Mouse (Mus musculus) kidney, postnatal 0 days (tissue): ENCODE results near the gene 4930550C14Rik. TPM values are rescaled to one million over a fixed set of nuclear protein-coding genes. Genes with fewer than 3 reads are reported as not detected.

ENCODE experiments used
- ATAC-seq: fragments of 200-750 bp; cut with Nextera tagmentation; replicated peaks from 2 replicates; pipeline ENCODE4 v1.8.0; 2017; ENCODE audit warnings: low read depth, moderate number of reproducible peaks, moderate TSS enrichment, moderate library complexity; ENCODE audit not compliant: low FRiP score
- DNase-seq: peaks from one replicate; pipeline ENCODE4 v3.0.0-alpha.2; 2016; ENCODE audit warnings: low spot score
- H3K27ac ChIP-seq: fragments of 300-500 bp; sonication (generic); 2 replicates; pipeline ENCODE4 v1.5.1; 2014; ENCODE audit warnings: mild to moderate bottlenecking
- H3K27me3 ChIP-seq: fragments of 300-500 bp; sonication (generic); 2 replicates; pipeline ENCODE4 v1.6.1; 2014; ENCODE audit warnings: low read length, mixed read lengths; ENCODE audit not compliant: insufficient read depth
- H3K36me3 ChIP-seq: fragments of 300-500 bp; sonication (generic); 2 replicates; pipeline ENCODE4 v1.6.1; 2014; ENCODE audit warnings: low read length, mixed read lengths; ENCODE audit not compliant: insufficient read depth
- H3K4me1 ChIP-seq: fragments of 300-500 bp; sonication (generic); replicated peaks from 2 replicates; pipeline ENCODE4 v1.6.1; 2014; ENCODE audit warnings: antibody characterized with exemption, low read length, mixed read lengths; ENCODE audit not compliant: insufficient read depth
- H3K4me2 ChIP-seq: fragments of 300-500 bp; sonication (generic); 2 replicates; pipeline ENCODE4 v1.6.1; 2014; ENCODE audit warnings: mild to moderate bottlenecking, low read length, moderate library complexity, mixed read lengths
- H3K4me3 ChIP-seq: fragments of 300-500 bp; sonication (generic); replicated peaks from 2 replicates; pipeline ENCODE4 v1.5.1; 2014; ENCODE audit warnings: low read depth, low read length
- H3K9ac ChIP-seq: fragments of 300-500 bp; sonication (generic); 2 replicates; pipeline ENCODE4 v1.6.1; 2014; ENCODE audit warnings: low read depth, low read length
- H3K9me3 ChIP-seq: fragments of 300-500 bp; sonication (generic); replicated peaks from 2 replicates; pipeline ENCODE4 v1.6.1; 2016; ENCODE audit warnings: low read length, inconsistent platforms, mixed read lengths
- CTCF ChIP-seq: IDR thresholded peaks from 2 replicates; pipeline ENCODE4 v1.5.1; 2016; ENCODE audit warnings: antibody characterized with exemption, low read depth, mild to moderate bottlenecking, moderate library complexity
- WGBS: fragments of 180-500 bp; shearing (Covaris S2); extraction: QIAGEN DNeasy Blood & Tissue Kit; methylation state at CpG from one replicate; pipeline ENCODE4 v1.1.7; 2014; 5-methylcytosine and 5-hydroxymethylcytosine counted together
- polyA plus RNA-seq: library from polyadenylated mRNA; unstranded; fragments of >200 nt; fragmentation: Nextera tagmentation; extraction: Ambion mirVana; gene quantifications from 2 replicates; pipeline ENCODE4 v1.2.1, GENCODE M21; 2015

Gene 4930550C14Rik
- polyA plus RNA-seq = 3.9 and 4.1 TPM in 2 replicates

DNA sequence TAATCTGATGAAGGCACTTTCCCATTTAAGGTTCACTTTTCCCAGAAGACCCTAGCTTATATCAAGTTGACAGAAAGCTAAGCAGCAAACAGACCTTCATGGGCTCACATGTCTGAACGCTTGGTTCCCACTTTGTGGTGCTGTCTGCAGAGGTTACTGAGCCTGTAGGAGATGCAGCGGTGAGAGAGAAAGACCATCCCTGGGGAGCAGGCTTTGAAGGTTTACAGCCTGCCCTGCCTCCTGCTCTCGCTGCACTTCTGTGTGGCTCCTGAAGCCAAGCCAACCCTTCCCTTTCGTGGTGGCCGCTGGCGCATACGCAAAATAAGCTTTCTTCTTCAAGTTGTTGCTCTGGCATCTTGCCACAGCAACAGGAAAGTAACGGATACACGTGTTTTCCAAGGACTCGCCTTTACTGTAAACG, at the start of gene 4930550C14Rik:
Gene 4930550C14Rik (plus strand): TSS at position 35 of the 421 bp plus-strand sequence.
- Histone ChIP-seq H3K4me2 (peak within 1 kb of the TSS; percentile 40), H3K27ac (peak within 1 kb of the TSS; percentile 82), H3K9me3 (no peaks in the 10 kb centered on the region), H3K27me3 (no peaks in the 10 kb centered on the region), H3K4me3 (no peak within 1 kb of the TSS), H3K36me3 (no peaks in the 10 kb centered on the region), H3K9ac (peak within 1 kb of the TSS; percentile 25; the same call in 1 of the 2 replicates), H3K4me1 (peaks cover 13% of the 10 kb centered on the region; the same call in 1 of the 2 replicates)
- no peak for ATAC-seq
- peak; percentile 71 for DNase-seq
- TF ChIP-seq CTCF = no peak
- WGBS = 2% methylated on average over 11 of the region's 11 CpGs

DNA sequence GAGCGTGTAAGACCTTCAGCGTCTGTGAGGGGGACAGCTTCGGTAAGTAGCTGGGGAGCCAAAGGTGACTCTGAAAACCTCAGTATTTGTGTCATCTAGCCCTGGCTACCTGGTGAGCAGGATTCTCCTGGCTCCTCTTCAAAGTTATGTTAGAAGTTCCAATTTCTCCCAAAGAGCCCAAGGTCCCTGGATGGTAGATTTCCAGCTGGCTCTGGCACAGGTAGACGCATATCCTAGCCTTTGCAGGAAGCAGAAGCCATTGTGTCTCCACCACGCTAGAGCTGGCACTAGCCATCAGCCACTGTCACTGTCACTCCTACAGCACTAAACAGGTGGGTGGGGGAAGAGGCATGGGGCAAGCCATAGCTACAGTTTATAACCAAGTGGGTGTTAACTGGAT, 49.0 kb upstream of the 4930550C14Rik start:
- no peak for ATAC-seq
- Histone ChIP-seq H3K4me2 (no peak overlapping the region), H3K4me1 (no peaks in the 10 kb centered on the region), H3K4me3 (no peak overlapping the region), H3K27ac (no peak overlapping the region), H3K9me3 (no peaks in the 10 kb centered on the region), H3K9ac (no peak overlapping the region), H3K36me3 (no peaks in the 10 kb centered on the region), H3K27me3 (no peaks in the 10 kb centered on the region)
- no peak for TF ChIP-seq CTCF
- DNase-seq = no peak
- WGBS = 89% methylated on average over 5 of the region's 5 CpGs

DNA sequence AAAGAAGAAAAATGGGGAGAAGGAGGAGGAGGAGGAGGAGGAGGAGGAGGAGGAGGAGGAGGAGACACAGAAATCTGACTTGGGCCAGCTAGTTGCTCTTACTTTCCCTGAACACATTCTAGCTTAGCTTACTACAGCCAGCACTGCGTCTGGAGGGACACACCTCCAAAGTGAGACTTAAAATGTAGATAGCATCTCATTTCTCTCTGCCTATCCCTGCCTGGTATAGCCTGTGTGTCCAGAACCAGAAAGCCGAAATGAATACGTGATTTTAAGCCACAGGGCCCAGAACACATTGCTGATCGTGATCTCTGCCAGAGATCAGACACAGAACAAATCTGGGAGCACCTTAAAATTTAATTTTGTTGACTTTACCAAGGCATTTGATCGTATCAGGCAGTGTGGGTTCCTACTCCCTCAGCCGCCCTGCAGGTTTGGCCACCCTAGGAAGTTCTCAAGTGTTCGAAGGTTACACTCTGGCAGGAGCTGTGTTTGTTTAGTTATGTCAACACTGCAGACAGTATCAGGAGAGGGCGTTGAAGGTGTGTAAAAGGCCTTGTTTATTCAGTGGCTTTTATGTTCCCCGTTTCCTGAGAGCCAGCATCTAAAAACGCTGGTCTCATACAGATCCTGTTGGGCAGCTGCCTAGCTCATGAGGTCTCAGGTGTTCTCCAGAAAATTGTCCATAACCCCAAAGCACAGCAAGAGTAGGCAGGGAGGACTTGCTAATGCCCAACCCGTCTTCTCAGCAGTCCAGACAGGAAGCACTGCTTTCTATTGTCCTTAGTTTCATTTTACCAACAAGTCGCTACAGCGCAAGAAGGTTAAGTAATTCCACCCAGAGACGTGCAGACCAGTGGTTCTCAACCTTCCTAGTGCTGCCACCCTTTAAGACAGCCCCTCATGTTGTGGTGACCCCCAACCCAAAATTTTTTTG, 45.6 kb upstream of the 4930550C14Rik start:
- TF ChIP-seq CTCF = no peak
- H3K36me3 ChIP-seq = no peaks in the 10 kb centered on the region
- ATAC-seq (no peak; the same call in 1 of the 2 replicates), DNase-seq (peak; percentile 27)
- peak overlapping the region; percentile 32; the same call in 1 of the 2 replicates for H3K9ac ChIP-seq
- 19% methylated on average over 14 of the region's 14 CpGs for WGBS
- H3K4me1 ChIP-seq = no peaks in the 10 kb centered on the region
- no peak overlapping the region for H3K4me3 ChIP-seq
- H3K9me3 ChIP-seq = no peaks in the 10 kb centered on the region
- H3K27ac ChIP-seq = 0 out of 2 replicates have a peak overlapping the region, but pooled peaks have one; percentile 47
- peak overlapping the region; percentile 39; the same call in 1 of the 2 replicates for H3K4me2 ChIP-seq
- no peaks in the 10 kb centered on the region for H3K27me3 ChIP-seq

GRCm38 (mm10) chr9:53371339-53371738, 30.8 kb upstream of the 4930550C14Rik start:
- 60% methylated on average over 3 of the region's 3 CpGs for WGBS
- H3K4me1 ChIP-seq = no peaks in the 10 kb centered on the region
- DNase-seq (no peak), ATAC-seq (no peak)
- no peak for TF ChIP-seq CTCF
- H3K4me2 ChIP-seq = no peak overlapping the region
- H3K9ac ChIP-seq = no peak overlapping the region
- H3K9me3 ChIP-seq = no peaks in the 10 kb centered on the region
- no peak overlapping the region for H3K4me3 ChIP-seq
- H3K27ac ChIP-seq = no peak overlapping the region
- no peaks in the 10 kb centered on the region for H3K27me3 ChIP-seq
- 0 out of 2 replicates have a peak, but pooled peaks cover 6% of the 10 kb centered on the region for H3K36me3 ChIP-seq

GRCm38 (mm10) chr9:53375907-53376306, 26.2 kb upstream of the 4930550C14Rik start:
- ATAC-seq (no peak), DNase-seq (no peak)
- TF ChIP-seq CTCF = peak; percentile 28; the same call in 1 of the 2 replicates
- Histone ChIP-seq H3K9me3 (no peaks in the 10 kb centered on the region), H3K36me3 (0 out of 2 replicates have a peak, but pooled peaks cover 6% of the 10 kb centered on the region), H3K27ac (no peak overlapping the region), H3K4me1 (no peaks in the 10 kb centered on the region), H3K4me3 (no peak overlapping the region), H3K4me2 (no peak overlapping the region), H3K9ac (no peak overlapping the region), H3K27me3 (no peaks in the 10 kb centered on the region)
- 76% methylated on average over 4 of the region's 4 CpGs for WGBS

GRCm38 (mm10) chr9:53376820-53377219, 25.3 kb upstream of the 4930550C14Rik start:
- WGBS = 88% methylated on average over 13 of the region's 13 CpGs
- no peaks in the 10 kb centered on the region for H3K9me3 ChIP-seq
- ATAC-seq (no peak), DNase-seq (no peak)
- 0 out of 2 replicates have a peak, but pooled peaks cover 6% of the 10 kb centered on the region for H3K36me3 ChIP-seq
- no peak overlapping the region for H3K4me3 ChIP-seq
- TF ChIP-seq CTCF = peak; percentile 35; the same call in 1 of the 2 replicates
- no peak overlapping the region for H3K9ac ChIP-seq
- H3K4me2 ChIP-seq = no peak overlapping the region
- H3K27ac ChIP-seq = no peak overlapping the region
- no peaks in the 10 kb centered on the region for H3K4me1 ChIP-seq
- H3K27me3 ChIP-seq = no peaks in the 10 kb centered on the region
